Mouse (Mus musculus): ENCODE results near the gene Sphkap.

The Sphkap gene

GRCm38 (mm10) chr1:83297137-83298076 is 110.6 kb downstream of the Sphkap start:
- DNase-seq (ENCODE audit: low read depth, low spot score): no peak

GRCm38 (mm10) chr1:83285866-83286265 is 122.1 kb downstream of the Sphkap start:
- no peak for DNase-seq (ENCODE audit: low read depth, low spot score)

GRCm38 (mm10) chr1:83277044-83277443 is 131.0 kb downstream of the Sphkap start:
- DNase-seq (ENCODE audit: low read depth, low spot score): no peak

- no peak for DNase-seq (ENCODE audit: low read depth, low spot score)
Measured at GRCm38 (mm10) chr1:83276637-83277036, 131.4 kb downstream of the Sphkap start.

- DNase-seq (ENCODE audit: low read depth, low spot score): no peak
Measured at GRCm38 (mm10) chr1:83251746-83252145, 156.3 kb downstream of the Sphkap start.

- no peak for DNase-seq (ENCODE audit: low read depth, low spot score)
Measured at GRCm38 (mm10) chr1:83248235-83248746, 159.7 kb downstream of the Sphkap start.

- DNase-seq (ENCODE audit: low read depth, low spot score): no peak
Measured at GRCm38 (mm10) chr1:83227946-83228345, 180.1 kb downstream of the Sphkap start.

- no peak for DNase-seq (ENCODE audit: low read depth, low spot score)
Measured at GRCm38 (mm10) chr1:83224423-83224960, 183.5 kb downstream of the Sphkap start.

- DNase-seq (ENCODE audit: low read depth, low spot score): peak; percentile 5
Measured at GRCm38 (mm10) chr1:83223072-83223471, 184.9 kb downstream of the Sphkap start.

GRCm38 (mm10) chr1:83218260-83218659 is 189.7 kb downstream of the Sphkap start:
- DNase-seq (ENCODE audit: low read depth, low spot score): no peak

- DNase-seq (ENCODE audit: low read depth, low spot score): no peak
Measured at GRCm38 (mm10) chr1:83209981-83210380, 198.0 kb downstream of the Sphkap start.

Measured in 3T3-L1 (cell line).